Mouse (Mus musculus): ENCODE results near the gene Olfr585.

The Olfr585 gene

DNA sequence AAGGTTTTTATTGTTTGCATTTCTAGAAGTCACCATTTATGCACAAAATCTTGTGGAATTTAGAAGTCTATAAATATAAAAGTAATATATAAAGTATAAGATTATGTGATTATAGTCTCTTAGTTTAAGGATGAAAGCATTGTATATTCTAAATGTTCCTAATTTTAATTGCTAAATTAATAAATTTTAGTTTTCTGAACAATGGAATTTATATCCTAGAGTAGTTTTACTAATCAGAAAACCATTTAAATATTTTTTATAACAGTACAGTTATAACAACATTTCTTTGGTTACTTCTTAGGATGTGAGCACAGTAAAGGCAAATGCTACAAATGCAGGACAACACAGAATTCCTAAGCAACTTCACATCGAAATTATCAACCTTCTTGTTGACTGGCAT lies at the start of gene Olfr585:
Gene Olfr585, plus strand, starts transcription at position 301 of the 400 bp plus-strand sequence.
- DNase-seq: no peak

- DNase-seq: no peak
Observed at GRCm38 (mm10) chr7:103051000-103051399, 46.5 kb upstream of the Olfr585 start, which contains the start of gene Olfr583. Gene Olfr583 (plus strand): TSS chr7:103051300.

DNA sequence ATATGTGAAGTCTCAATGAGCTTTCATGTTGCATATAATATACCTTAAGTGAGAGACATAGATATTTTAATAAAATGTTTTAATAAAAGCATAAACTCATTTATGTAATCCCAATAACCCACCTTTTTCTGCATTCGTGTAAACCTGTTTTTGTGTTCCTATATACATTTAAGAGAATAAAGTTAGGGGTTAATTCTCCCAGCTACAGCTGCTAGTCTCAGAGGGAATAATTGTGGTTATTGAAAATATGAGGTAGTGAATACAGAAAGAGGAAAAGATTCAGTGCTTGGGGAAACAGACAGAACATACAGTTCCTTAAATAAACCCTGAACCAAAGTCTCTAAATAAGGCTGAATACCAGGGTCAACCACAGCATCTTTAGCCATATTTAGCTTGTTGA lies 15.9 kb upstream of the Olfr585 start, which contains the start of gene Olfr584:
Gene Olfr584, plus strand, starts transcription at position 301 of the 400 bp plus-strand sequence.
- DNase-seq: no peak

DNA sequence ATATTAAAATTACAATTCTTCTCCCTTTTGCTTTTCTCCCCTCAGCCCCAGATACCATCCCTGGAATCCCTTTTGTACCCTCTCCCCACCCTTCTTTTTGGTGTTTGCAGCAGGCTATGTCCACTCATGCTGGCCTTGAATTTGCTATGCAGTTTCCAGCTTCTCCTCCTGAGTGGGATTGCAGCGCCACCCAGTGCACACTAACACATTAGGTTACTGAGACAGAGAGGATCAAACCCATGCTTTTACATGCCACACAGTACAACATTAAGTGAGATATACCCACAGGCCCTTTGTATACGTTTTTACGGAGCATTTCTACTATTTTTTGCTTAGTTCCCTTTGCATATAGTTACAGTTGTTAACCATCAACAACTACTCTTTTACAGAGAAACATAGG lies 21.9 kb downstream of the Olfr585 start:
- no peak for DNase-seq

- DNase-seq: no peak
Observed at GRCm38 (mm10) chr7:103125538-103125937, 28.0 kb downstream of the Olfr585 start, which contains the start of gene Olfr586. Gene Olfr586 (minus strand): TSS chr7:103125638.

DNA sequence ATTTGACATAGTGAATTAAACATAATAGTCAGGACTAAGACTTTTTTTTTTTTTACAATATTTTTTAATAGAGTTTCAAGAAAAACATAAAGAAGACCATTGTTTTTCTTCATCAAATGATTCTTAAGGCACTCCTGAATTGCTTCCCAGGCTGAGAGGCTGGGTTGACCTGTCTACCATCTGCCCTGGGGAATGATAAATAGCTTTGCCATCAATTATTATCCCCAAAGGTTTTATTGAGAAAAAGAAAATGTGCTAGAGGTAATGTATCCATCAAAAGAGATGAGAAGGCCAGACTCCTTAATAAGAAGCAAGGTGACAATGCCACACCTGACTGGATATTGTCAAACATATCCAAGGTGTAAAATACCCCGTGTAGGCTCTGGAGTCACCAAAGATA lies 43.1 kb downstream of the Olfr585 start, which contains the start of gene Olfr588-ps1:
Gene Olfr588-ps1, plus strand, starts transcription at position 301 of the 400 bp plus-strand sequence.
- no peak for DNase-seq

All from cerebellum, adult 11-12 months (tissue).